Mouse (Mus musculus): ENCODE data around the gene Htra2. TPM values are rescaled to one million over a fixed set of nuclear protein-coding genes. Genes with fewer than 3 reads are reported as not detected.

Gene Htra2
- polyA plus RNA-seq (2015; fragmentation: Nextera tagmentation; extraction: Ambion mirVana), result 66.1 and 69.7 TPM in 2 replicates

DNA sequence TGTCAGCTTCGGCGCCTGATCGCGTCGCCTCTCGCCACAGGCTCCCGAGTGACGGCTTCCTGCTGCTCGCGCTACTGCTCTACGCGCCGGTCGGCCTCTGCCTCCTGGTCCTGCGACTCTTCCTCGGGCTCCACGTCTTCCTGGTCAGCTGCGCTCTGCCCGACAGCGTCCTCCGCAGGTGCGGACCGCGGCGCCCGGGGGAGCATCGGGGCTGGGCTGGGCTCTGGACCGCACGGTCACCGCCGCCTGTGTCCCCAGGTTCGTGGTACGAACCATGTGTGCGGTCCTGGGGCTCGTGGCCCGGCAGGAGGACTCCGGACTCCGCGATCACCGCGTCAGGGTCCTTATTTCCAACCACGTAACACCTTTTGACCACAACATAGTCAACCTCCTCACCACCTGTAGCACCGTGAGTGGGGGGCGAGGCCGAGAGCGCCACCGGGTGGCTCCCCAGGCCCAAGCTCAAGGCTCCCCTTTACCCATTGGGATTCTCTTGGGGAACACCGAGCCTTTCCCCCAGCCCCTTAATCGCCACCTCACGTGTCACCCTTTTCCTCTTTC, at the start of gene Htra2:
Gene Htra2, minus strand, starts transcription at position 403 of the 561 bp plus-strand sequence.

DNA sequence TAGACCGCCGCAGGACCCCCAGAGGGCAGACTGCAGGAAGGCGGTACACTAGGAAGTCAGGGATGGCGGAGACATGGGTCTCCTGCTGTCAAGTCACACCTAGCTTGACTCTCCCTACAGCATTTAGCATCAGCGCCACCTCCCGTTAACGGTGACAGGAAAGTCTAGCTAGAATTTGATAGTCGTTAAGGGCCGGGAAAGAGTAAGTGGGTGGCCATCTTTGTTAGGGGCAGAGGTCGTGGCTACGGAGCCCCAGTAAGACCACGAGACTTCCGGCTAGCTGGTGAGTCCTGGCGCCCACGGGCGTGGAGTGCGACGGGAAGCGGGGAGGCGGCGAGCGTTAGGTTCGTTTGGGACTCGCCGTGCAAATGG, 46.2 kb upstream of the Htra2 start, which contains the start of the genes Ccdc142 and Gm42688:
Gene Ccdc142, plus strand, starts transcription at position 286 of the 372 bp plus-strand sequence.
Gene Gm42688, plus strand, starts transcription at position 302 of the 372 bp plus-strand sequence.

GRCm38 (mm10) chr6:83086121-83087035, 31.3 kb upstream of the Htra2 start, which contains the start of gene Lbx2:
TSS of gene Lbx2 (plus strand) at chr6:83086367.

DNA sequence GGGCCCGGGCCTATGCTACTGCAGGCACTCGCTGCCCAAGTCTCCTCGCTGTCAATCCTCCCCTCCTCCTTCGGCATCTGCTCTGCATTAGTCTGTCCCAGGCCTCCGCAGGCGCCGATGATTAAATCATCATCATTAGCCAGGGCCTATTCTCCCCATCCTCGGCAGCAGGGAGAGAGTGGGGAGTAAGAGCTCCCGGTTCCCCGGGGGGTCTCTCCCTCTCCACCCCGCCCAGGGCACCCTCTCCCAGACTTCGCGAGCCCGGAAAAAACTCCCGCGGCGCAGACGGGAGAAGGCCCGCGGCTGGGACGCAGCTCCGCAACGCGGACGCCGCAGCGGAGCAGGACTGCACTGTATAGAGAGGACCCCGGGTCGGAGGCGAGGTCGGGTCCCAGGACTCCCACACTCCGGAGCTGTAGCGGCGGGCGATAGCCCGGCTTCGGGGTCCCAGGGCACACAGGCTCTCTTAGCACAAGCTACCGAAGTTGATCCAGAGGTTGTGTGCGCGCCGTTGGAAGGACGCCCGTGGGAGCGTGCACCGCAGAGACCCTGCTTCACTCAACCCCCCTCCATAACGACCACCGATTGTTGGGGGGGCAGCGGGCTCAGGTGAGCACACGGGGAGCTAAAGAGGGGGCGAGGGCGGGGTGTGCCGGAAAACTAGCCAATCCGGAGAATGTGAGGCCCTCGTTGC, 22.7 kb upstream of the Htra2 start, which contains the start of gene Pcgf1:
Gene Pcgf1, plus strand, starts transcription at position 240 of the 694 bp plus-strand sequence.

GRCm38 (mm10) chr6:83070247-83070310, 15.0 kb upstream of the Htra2 start, which contains the start of gene Tlx2:
TSS of gene Tlx2 (minus strand) at chr6:83070293.

DNA sequence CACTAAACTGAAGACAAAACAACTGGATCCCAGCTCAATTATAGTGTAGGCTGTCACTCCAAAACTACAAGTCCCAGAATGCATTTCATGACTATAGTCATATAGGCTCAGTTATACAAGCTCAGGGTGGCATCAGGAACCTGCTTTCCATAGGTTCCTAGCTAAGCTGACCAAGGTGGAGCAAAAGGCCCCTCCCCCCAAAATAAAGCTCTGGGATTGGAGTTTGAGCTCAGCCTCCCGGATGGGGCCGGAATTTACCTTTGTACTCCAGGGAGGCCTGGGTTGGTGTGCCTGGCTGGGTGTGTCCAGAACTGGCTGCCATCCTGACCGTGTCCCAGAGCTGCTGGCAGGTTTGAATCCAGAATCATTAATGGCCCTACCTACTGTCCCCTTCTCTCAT, 2.7 kb upstream of the Htra2 start, which contains the start of gene Dqx1:
Gene Dqx1, plus strand, starts transcription at position 55 of the 400 bp plus-strand sequence.

GRCm38 (mm10) chr6:83054074-83054851, 810 bp downstream of the Htra2 start, which contains the start of gene Aup1:
TSS of gene Aup1 (plus strand) at chr6:83054521.

DNA sequence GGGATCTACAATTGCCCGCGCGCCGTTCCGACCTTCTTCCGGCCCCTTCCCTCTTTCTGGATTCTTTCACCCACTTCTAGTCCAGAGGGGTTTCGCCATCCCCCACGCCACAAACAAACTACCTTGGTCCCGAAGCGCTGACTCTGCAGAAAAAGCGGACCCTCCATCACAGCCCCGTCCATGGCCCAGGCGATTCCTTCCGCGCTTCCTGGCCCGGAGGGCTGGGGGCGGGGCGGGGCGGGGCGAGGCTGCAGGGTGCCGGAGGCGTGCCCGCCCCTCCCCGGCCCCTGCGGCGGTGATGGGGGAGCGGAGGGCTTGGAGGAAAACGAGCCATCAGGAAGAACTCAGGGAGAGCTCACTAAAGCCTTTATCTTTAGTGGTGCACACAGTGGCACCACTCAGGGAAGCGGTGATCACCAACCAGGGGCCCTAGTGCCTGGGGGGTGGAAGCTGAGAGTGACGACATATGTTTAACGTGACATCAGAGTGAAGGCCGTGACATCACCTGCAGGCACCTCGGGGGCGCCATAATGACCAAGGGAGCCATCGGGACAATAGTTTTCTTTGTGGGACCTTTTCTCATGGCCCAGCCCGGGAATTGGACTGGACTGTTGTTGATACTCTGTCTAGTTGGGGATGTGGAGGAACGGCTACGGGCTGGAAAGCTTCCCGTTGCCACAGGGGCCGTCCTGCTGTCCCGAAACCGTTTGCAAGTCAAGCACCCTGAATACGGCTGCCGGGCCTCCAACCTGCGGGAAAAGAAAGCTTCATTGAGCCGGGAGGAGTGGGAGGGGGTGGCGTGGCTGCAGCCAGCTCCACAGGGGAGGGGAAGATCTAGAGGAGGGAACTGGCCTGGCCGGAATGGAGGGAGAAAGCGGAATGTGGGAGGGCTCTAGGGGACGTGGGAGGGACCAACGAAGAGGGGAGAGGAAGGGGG, 21.6 kb downstream of the Htra2 start, which contains the start of the genes Dok1 and Loxl3:
Gene Dok1, minus strand, starts transcription at position 223 of the 937 bp plus-strand sequence.
Gene Loxl3, plus strand, starts transcription at position 925 of the 937 bp plus-strand sequence.

MicroRNA genes within 50 kb of the gene (microRNA counts, 519-probe panel; counts per million panel counts)
- microRNA mmu-miR-3470a+mmu-miR-3470b, result not detected

Small RNA genes lying within 50 kb of the gene (microRNA-seq; reads per million reads assigned to microRNA genes)
- gene Mir3470a (not detected), gene Mir7040 (not detected)

Other genes starting within 250 kb of the Htra2 start
- 0.08 and 0.22 TPM in 2 replicates for gene Sema4f, start 115.5 kb downstream of the Htra2 start, polyA plus RNA-seq (2015; fragmentation: Nextera tagmentation; extraction: Ambion mirVana)
- gene M1ap, start 108.4 kb downstream of the Htra2 start, polyA plus RNA-seq (2015; fragmentation: Nextera tagmentation; extraction: Ambion mirVana), result 0.23 and 0.34 TPM in 2 replicates
- gene Dok1, start 21.8 kb downstream of the Htra2 start, polyA plus RNA-seq (2015; fragmentation: Nextera tagmentation; extraction: Ambion mirVana), result 20.9 TPM in 2 replicates
- gene Loxl3, start 21.1 kb downstream of the Htra2 start, polyA plus RNA-seq (2015; fragmentation: Nextera tagmentation; extraction: Ambion mirVana), result 9.6 and 9.8 TPM in 2 replicates
- gene Aup1, start 752 bp downstream of the Htra2 start, polyA plus RNA-seq (2015; fragmentation: Nextera tagmentation; extraction: Ambion mirVana), result 130 and 134 TPM in 2 replicates
- 3.3 and 4.1 TPM in 2 replicates for gene Dqx1, start 2.6 kb upstream of the Htra2 start, polyA plus RNA-seq (2015; fragmentation: Nextera tagmentation; extraction: Ambion mirVana)
- 0.46 and 0.62 TPM in 2 replicates for gene Tlx2, start 15.0 kb upstream of the Htra2 start, polyA plus RNA-seq (2015; fragmentation: Nextera tagmentation; extraction: Ambion mirVana)
- gene Pcgf1, start 22.6 kb upstream of the Htra2 start, polyA plus RNA-seq (2015; fragmentation: Nextera tagmentation; extraction: Ambion mirVana), result 9.2 and 12.1 TPM in 2 replicates
- gene Lbx2, start 31.1 kb upstream of the Htra2 start, polyA plus RNA-seq (2015; fragmentation: Nextera tagmentation; extraction: Ambion mirVana), result 0.21 TPM in 1 of 2 replicates, not detected in the other
- 0.71 and 0.80 TPM in 2 replicates for gene Ccdc142, start 46.3 kb upstream of the Htra2 start, polyA plus RNA-seq (2015; fragmentation: Nextera tagmentation; extraction: Ambion mirVana)
- gene Gm42688, start 46.3 kb upstream of the Htra2 start, polyA plus RNA-seq (2015; fragmentation: Nextera tagmentation; extraction: Ambion mirVana), result 0.82 and 1.1 TPM in 2 replicates
- 127 TPM in 2 replicates for gene Mrpl53, start 53.8 kb upstream of the Htra2 start, polyA plus RNA-seq (2015; fragmentation: Nextera tagmentation; extraction: Ambion mirVana)
- 18.7 and 21.6 TPM in 2 replicates for gene Mogs, start 60.2 kb upstream of the Htra2 start, polyA plus RNA-seq (2015; fragmentation: Nextera tagmentation; extraction: Ambion mirVana)
- 48.6 and 53.4 TPM in 2 replicates for gene Wbp1, start 66.3 kb upstream of the Htra2 start, polyA plus RNA-seq (2015; fragmentation: Nextera tagmentation; extraction: Ambion mirVana)
- gene Ino80b, start 70.2 kb upstream of the Htra2 start, polyA plus RNA-seq (2015; fragmentation: Nextera tagmentation; extraction: Ambion mirVana), result 7.6 and 8.2 TPM in 2 replicates
- 7.2 and 9.3 TPM in 2 replicates for gene Rtkn, start 80.2 kb upstream of the Htra2 start, polyA plus RNA-seq (2015; fragmentation: Nextera tagmentation; extraction: Ambion mirVana)
- gene Wdr54, start 101.1 kb upstream of the Htra2 start, polyA plus RNA-seq (2015; fragmentation: Nextera tagmentation; extraction: Ambion mirVana), result 1.6 and 1.8 TPM in 2 replicates
- 0.51 and 0.66 TPM in 2 replicates for gene 1700003E16Rik, start 101.1 kb upstream of the Htra2 start, polyA plus RNA-seq (2015; fragmentation: Nextera tagmentation; extraction: Ambion mirVana)
- gene Dctn1, start 110.6 kb upstream of the Htra2 start, polyA plus RNA-seq (2015; fragmentation: Nextera tagmentation; extraction: Ambion mirVana), result 62.5 and 72.3 TPM in 2 replicates
- gene Slc4a5, start 164.6 kb upstream of the Htra2 start, polyA plus RNA-seq (2015; fragmentation: Nextera tagmentation; extraction: Ambion mirVana), result 0.17 TPM in 1 of 2 replicates, not detected in the other